Mouse (Mus musculus) limb, embryonic 14.5 days (tissue): ENCODE measurements around the gene Mgarp. TPM values are rescaled to one million over a fixed set of nuclear protein-coding genes. Genes with fewer than 3 reads are reported as not detected.

Source experiments
- ATAC-seq: fragments of 200-750 bp; cut with Nextera tagmentation; 2 replicates; pipeline ENCODE4 v1.8.0; 2017; ENCODE audit warnings: low read depth, moderate number of reproducible peaks, moderate TSS enrichment; ENCODE audit not compliant: low FRiP score
- DNase-seq: peaks from one replicate; pipeline ENCODE4 v3.0.0-alpha.2; 2015; ENCODE audit warnings: low spot score
- H3K27ac ChIP-seq: fragments of 300-500 bp; sonication (generic); replicated peaks from 2 replicates; pipeline ENCODE4 v1.5.1; 2014; ENCODE audit warnings: low read depth, mild to moderate bottlenecking, low read length, moderate library complexity, mixed read lengths
- H3K27me3 ChIP-seq: fragments of 300-500 bp; sonication (generic); 2 replicates; pipeline ENCODE4 v1.6.1; 2014; ENCODE audit warnings: low read length, mixed read lengths; ENCODE audit not compliant: control insufficient read depth, insufficient read depth
- H3K36me3 ChIP-seq: fragments of 300-500 bp; sonication (generic); 2 replicates; pipeline ENCODE4 v1.6.1; 2014; ENCODE audit warnings: mild to moderate bottlenecking, low read length, moderate library complexity, mixed read lengths; ENCODE audit not compliant: control insufficient read depth, insufficient read depth
- H3K4me1 ChIP-seq: fragments of 300-500 bp; sonication (generic); 2 replicates; pipeline ENCODE4 v1.6.1; 2014; ENCODE audit warnings: antibody characterized with exemption, low read length, mixed read lengths; ENCODE audit not compliant: control insufficient read depth, insufficient read depth
- H3K4me2 ChIP-seq: fragments of 300-500 bp; sonication (generic); replicated peaks from 2 replicates; pipeline ENCODE4 v1.6.1; 2014; ENCODE audit warnings: low read depth, mild to moderate bottlenecking, low read length, moderate library complexity; ENCODE audit not compliant: severe bottlenecking
- H3K4me3 ChIP-seq: fragments of 300-500 bp; sonication (generic); replicated peaks from 2 replicates; pipeline ENCODE4 v1.5.1; 2014; ENCODE audit warnings: low read length
- H3K9ac ChIP-seq: fragments of 300-500 bp; sonication (generic); 2 replicates; pipeline ENCODE4 v1.6.1; 2014; ENCODE audit warnings: mild to moderate bottlenecking, low read depth, low read length, moderate library complexity; ENCODE audit not compliant: severe bottlenecking
- H3K9me3 ChIP-seq: fragments of 300-500 bp; sonication (generic); 2 replicates; pipeline ENCODE4 v1.6.1; 2016; ENCODE audit warnings: low read length; ENCODE audit not compliant: control insufficient read depth
- POLR2A ChIP-seq: fragments of 200-500 bp; IDR thresholded peaks from 2 replicates; pipeline ENCODE4 v1.8.0; 2012; ENCODE audit warnings: inconsistent platforms, mild to moderate bottlenecking, moderate library complexity, borderline replicate concordance; ENCODE audit not compliant: insufficient read depth, insufficient read length; ENCODE audit errors: extremely low read depth
- WGBS: fragments of 180-500 bp; shearing (Covaris S2); extraction: QIAGEN DNeasy Blood & Tissue Kit; methylation state at CpG from one replicate; pipeline ENCODE4 v1.1.7; 2014; 5-methylcytosine and 5-hydroxymethylcytosine counted together
- polyA plus RNA-seq, 2 experiments: library from polyadenylated mRNA; depleted of rRNA in 1 of 2; stranded (reverse) in 1 of 2; unstranded in 1 of 2; fragments of >200 nt; fragmentation: Nextera tagmentation in 1 of 2; extraction: Ambion mirVana in 1 of 2; gene quantifications; 2 replicates each; pipeline versions ENCODE4 v1.2.1 to v1.2.3; 2012 to 2014

Mgarp gene
- polyA plus RNA-seq, 2 experiments, result 3.1 to 4.0 TPM

DNA sequence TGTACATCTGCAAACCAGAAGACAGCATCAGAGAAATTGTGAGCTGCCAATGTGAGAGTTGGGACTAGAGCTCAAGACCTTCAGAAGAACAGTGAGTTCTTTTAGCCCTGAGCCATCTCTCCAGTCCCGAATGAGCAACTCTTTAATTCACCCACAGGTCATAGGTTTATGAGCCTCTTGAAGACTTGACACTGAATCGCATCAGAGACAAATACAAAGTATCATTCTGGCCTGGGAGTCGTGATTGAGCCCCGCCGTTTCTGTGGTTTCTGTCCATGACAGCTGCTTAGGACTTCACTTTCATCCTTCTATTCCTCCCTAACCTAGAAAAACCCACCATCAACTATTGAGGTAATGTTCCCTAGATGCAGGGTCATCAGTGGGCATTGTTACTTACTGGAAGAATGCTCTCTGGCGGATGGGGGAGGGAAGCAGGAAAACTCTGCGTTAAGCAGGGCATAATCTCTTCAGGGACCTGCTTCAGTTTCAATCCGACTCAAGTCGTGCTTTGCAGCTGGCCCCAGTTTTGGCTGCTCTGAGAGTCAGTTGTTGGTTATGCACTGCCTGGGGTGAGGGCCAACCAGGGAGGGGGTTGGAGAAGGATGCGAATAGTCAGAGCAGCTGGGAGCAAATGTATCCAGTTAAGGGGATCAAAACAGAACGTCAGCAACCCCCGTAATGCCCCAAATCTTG lies 10.0 kb downstream of the Mgarp start:
- Histone ChIP-seq H3K27me3 (no peaks in the 10 kb centered on the region), H3K4me3 (no peak overlapping the region), H3K4me2 (no peak overlapping the region), H3K27ac (no peak overlapping the region), H3K9me3 (no peaks in the 10 kb centered on the region), H3K4me1 (no peaks in the 10 kb centered on the region), H3K9ac (no peak overlapping the region), H3K36me3 (no peaks in the 10 kb centered on the region)
- no peak for TF ChIP-seq POLR2A
- ATAC-seq (0 out of 2 replicates have a peak, but pooled peaks have one; percentile 30), DNase-seq (no peak)
- 44% methylated on average over 12 of the region's 12 CpGs for WGBS

DNA sequence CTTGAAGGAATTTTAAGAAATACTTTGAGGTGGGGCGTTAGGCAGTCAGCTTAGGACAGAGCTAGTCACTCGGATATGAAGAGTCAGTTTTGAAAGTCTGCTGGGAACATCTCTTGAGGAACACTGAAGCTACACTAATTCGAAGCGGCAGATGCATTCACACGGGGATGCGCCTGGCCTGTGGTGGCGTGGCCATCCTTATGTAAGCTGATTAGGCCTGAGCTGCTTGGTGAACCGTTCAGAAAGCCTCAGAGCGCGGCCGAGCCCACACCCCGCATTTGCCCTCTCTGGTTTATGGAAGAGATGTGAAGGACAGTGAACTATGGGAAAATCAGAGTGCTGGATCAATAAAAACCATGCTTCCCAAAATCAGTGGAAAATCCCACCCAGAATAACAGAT lies 13.1 kb downstream of the Mgarp start:
- ATAC-seq, result no peak
- Histone ChIP-seq H3K4me3 (no peak overlapping the region), H3K9me3 (no peaks in the 10 kb centered on the region), H3K4me1 (peaks cover 5% of the 10 kb centered on the region; the same call in 1 of the 2 replicates), H3K27ac (no peak overlapping the region), H3K4me2 (no peak overlapping the region), H3K36me3 (no peaks in the 10 kb centered on the region), H3K27me3 (no peaks in the 10 kb centered on the region), H3K9ac (no peak overlapping the region)
- 79% methylated on average over 12 of the region's 12 CpGs for WGBS
- TF ChIP-seq POLR2A, result no peak
- DNase-seq, result no peak

DNA sequence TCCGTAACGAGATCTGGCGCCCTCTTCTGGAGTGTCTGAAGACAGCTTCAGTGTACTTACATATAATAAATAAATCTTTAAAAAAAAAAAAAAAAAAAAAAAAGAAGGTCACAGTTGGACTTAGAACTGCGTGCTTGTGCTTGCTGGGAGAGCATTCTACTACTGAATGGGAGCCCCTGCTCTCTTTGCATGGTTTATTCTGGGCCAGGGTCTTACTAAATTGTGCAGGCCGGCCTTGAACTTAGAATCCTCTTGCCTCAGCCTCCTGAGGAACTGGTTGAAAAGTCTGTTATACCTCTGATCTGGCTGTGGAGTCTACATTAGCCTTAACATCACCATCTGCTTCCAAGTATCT lies 15.9 kb downstream of the Mgarp start:
- H3K9me3 ChIP-seq, result no peaks in the 10 kb centered on the region
- DNase-seq (no peak), ATAC-seq (no peak)
- peaks cover 7% of the 10 kb centered on the region; the same call in 1 of the 2 replicates for H3K4me1 ChIP-seq
- no peaks in the 10 kb centered on the region for H3K36me3 ChIP-seq
- no peak overlapping the region for H3K4me3 ChIP-seq
- 73% methylated on average over 2 of the region's 5 CpGs for WGBS
- no peak for TF ChIP-seq POLR2A
- H3K9ac ChIP-seq, result no peak overlapping the region
- H3K27me3 ChIP-seq, result no peaks in the 10 kb centered on the region
- H3K4me2 ChIP-seq, result no peak overlapping the region
- H3K27ac ChIP-seq, result no peak overlapping the region

DNA sequence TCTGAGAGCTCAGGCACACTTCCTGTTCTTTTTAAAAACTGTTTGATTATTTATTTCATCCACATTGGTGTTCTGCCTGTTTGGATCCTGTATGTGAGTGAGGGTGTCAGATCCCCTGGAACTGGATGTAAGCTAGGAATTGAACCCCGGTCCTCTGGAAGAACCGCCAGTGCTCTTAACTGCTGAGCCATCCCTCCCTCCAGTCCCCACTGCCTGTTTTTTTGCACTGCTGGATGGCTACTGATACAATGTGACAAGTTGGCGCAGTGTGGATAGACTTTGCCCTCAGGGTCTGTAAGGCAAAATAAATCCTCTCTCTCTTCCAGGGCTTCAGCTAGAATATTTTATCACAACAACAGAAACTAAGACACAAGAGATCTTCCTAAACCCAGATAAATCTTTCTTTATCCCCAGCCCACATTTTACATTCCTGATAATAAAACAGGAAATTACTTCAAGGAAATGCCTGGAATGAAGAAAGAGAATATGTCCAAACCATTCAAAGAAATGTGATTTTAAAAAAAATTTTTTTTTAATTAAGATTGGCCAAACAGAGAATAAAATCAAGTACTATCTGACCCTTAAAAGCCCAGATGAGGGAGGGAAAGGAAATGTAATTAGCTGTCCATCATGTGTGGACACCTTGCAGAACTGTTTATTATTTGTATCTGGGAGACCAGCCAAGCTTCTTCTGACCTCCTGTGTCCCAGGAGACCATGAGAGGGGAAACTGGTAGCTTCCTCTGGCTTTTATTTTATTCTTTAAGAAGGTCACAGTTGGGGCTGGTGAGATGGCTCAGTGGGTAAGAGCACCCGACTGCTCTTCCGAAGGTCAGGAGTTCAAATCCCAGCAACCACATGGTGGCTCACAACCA lies 16.5 kb downstream of the Mgarp start:
- DNase-seq, result no peak
- no peak for ATAC-seq
- H3K27me3 ChIP-seq, result no peaks in the 10 kb centered on the region
- 73% methylated on average over 5 of the region's 5 CpGs for WGBS
- H3K4me3 ChIP-seq, result no peak overlapping the region
- H3K9me3 ChIP-seq, result no peaks in the 10 kb centered on the region
- H3K27ac ChIP-seq, result no peak overlapping the region
- H3K36me3 ChIP-seq, result no peaks in the 10 kb centered on the region
- peaks cover 7% of the 10 kb centered on the region; the same call in 1 of the 2 replicates for H3K4me1 ChIP-seq
- TF ChIP-seq POLR2A, result no peak
- H3K9ac ChIP-seq, result no peak overlapping the region
- no peak overlapping the region for H3K4me2 ChIP-seq

DNA sequence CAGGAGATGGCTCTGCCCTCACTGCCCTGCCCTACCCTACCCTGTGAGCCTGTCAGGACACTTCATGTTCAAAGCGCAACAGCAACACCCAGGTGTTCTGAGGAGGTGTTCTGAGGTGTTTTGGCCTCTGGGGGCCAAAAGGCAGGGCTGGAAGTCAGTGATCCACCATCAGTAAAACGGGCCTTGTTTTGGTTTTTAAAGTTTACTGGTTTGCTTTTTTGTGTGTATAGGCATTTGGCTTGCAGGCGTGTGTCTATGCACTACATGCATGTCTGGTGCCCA lies 17.9 kb downstream of the Mgarp start:
- Histone ChIP-seq H3K4me3 (peak overlapping the region; percentile 34), H3K36me3 (no peaks in the 10 kb centered on the region), H3K27ac (no peak overlapping the region), H3K4me1 (peaks cover 7% of the 10 kb centered on the region; the same call in 1 of the 2 replicates), H3K9me3 (no peaks in the 10 kb centered on the region), H3K9ac (0 out of 2 replicates have a peak overlapping the region, but pooled peaks have one; percentile 44), H3K4me2 (peak overlapping the region; percentile 44), H3K27me3 (no peaks in the 10 kb centered on the region)
- no peak for TF ChIP-seq POLR2A
- no peak for ATAC-seq
- no peak for DNase-seq
- 74% methylated on average over 3 of the region's 3 CpGs for whole genome bisulfite sequencing
